Comparison of ENCODE assay signal across 9 mouse cellular contexts in genomic region chr5:110786081-110786835, GRCm38 (mm10). TPM values are rescaled to one million over a fixed set of nuclear protein-coding genes. Genes with fewer than 3 reads are reported as not detected.
DNase-seq lines count a peak whose midpoint lies in the region; ATAC-seq and TF ChIP-seq lines count a peak whose summit lies in the region.
"Had no signal": no experiment of that assay in that cellular context is flagged by ENCODE, and none has a peak within 500 bp of the region (broad histone marks: within the 10 kb centered on the region; RNA-seq: fewer than 3 reads in every experiment).

No protein-coding gene starts in this region.

- no peak overlapping the region for H3K27ac ChIP-seq in left cerebral cortex, adult 2 months
- no peak overlapping the region for H3K27ac ChIP-seq in embryonic fibroblast, embryonic 13.5 days (ENCODE audit: insufficient read depth, low read length)
- H3K27ac ChIP-seq: macrophage had no signal

- peaks cover 73% of the 10 kb centered on the region for H3K36me3 ChIP-seq in G1E (replicated peaks)

- no peaks in the 10 kb centered on the region for H3K27me3 ChIP-seq in G1E (ENCODE audit: insufficient read depth, low read length)

- TF ChIP-seq POLR2A in embryonic fibroblast, embryonic 13.5 days (IDR thresholded peaks at IDR 0.05; ENCODE audit: low read depth, low read length) = no peak

- no peak for ATAC-seq in CD4-positive, CD25-positive, alpha-beta regulatory T cell, adult 4 months
- no peak for ATAC-seq in G1E (ENCODE audit: extremely low read depth, insufficient number of reproducible peaks, low FRiP score, poor library complexity, severe bottlenecking)

- peaks cover 74% of the 10 kb centered on the region for H3K4me1 ChIP-seq in G1E (ENCODE audit: insufficient read depth, low read depth, low read length)
- H3K4me1 ChIP-seq in embryonic fibroblast, embryonic 13.5 days (ENCODE audit: control insufficient read depth, insufficient read depth, low read length) = no peaks in the 10 kb centered on the region

- H3K4me3 ChIP-seq in left cerebral cortex, adult 2 months = no peak overlapping the region
- H3K4me3 ChIP-seq in G1E (ENCODE audit: low read depth, low read length) = no peak overlapping the region
- H3K4me3 ChIP-seq in embryonic fibroblast, embryonic 13.5 days (ENCODE audit: insufficient read depth, low read length) = no peak overlapping the region

- no peaks in the 10 kb centered on the region for H3K9me3 ChIP-seq in G1E (replicated peaks)

- intact Hi-C loops in left cerebral cortex, adult 2 months (cut with DNase I) = loop anchor here (5.0 kb wide), 1 partner anchor 481 kb away; no protein-coding TSS in a partner anchor
- intact Hi-C loops in left cerebral cortex, postnatal 10 days (cut with DNase I) = no loop called here

- peak; percentile 45 for TF ChIP-seq CTCF in left cerebral cortex, adult 2 months (IDR thresholded peaks at IDR 0.05)
- TF ChIP-seq CTCF in G1E (IDR thresholded peaks at IDR 0.05; ENCODE audit: low read depth, low read length) = peak; percentile 43; the same call in 1 of the 2 replicates
- peak; percentile 28; the same call in 1 of the 2 replicates for TF ChIP-seq CTCF in embryonic fibroblast, embryonic 13.5 days (IDR thresholded peaks at IDR 0.05; ENCODE audit: borderline replicate concordance, insufficient read depth, low read length)

- peak; percentile 29 for DNase-seq in CD4-positive, CD25-positive, alpha-beta regulatory T cell, adult 2 months (ENCODE audit: low read depth, low spot score)
- peak in 1 of 2 experiments; percentile 28 for DNase-seq in left cerebral cortex, adult 2 months (ENCODE audit: extremely low spot score in 1 of 2, low spot score in 2 of 2)
- no peak for DNase-seq in left cerebral cortex, postnatal 10 days (ENCODE audit: extremely low spot score in 1 of 2, low spot score in 2 of 2)
- DNase-seq in G1E (ENCODE audit: low spot score) = no peak
- no peak for DNase-seq in urinary bladder, postnatal 10 days (ENCODE audit: low spot score)
- no peak for DNase-seq in adrenal gland, postnatal 4 days (ENCODE audit: low spot score in 2 of 2)

RNA-seq across cellular contexts. Expression of gene Pus1, which starts 5.8 kb away (rescaled TPM):
- polyA plus RNA-seq in CD4-positive, CD25-positive, alpha-beta regulatory T cell, adult 4 months (2017; shearing (Covaris generic)) = 10 to 100 TPM; 20.6 to 24.6 TPM
- total RNA-seq in left cerebral cortex, adult 2 months (2021) = 10 to 100 TPM; 21.9 to 24.0 TPM
- 10 to 100 TPM; 19.4 TPM for total RNA-seq in left cerebral cortex, postnatal 10 days (2021)
- total RNA-seq in G1E (2014; fragmentation: Nextera tagmentation) = 17.8 and 19.5 TPM in 2 replicates
- 72.6 and 72.9 TPM in 2 replicates for total RNA-seq in G1E (2017)
- 143 and 177 TPM in 2 replicates for polyA plus RNA-seq in G1E (2012)
- 20.4 and 21.7 TPM in 2 replicates for polyA plus RNA-seq in embryonic fibroblast, embryonic 13.5 days (2011; ENCODE audit: insufficient read length, low read depth, missing spikeins)
- 10 to 100 TPM; 40.2 to 47.2 TPM for total RNA-seq in adrenal gland, postnatal 4 days (2021)

RNA-seq across cellular contexts. Expression of gene Ep400, which starts 15.7 kb away (rescaled TPM):
- polyA plus RNA-seq in CD4-positive, CD25-positive, alpha-beta regulatory T cell, adult 4 months (2017; shearing (Covaris generic)) = 10 to 100 TPM; 64.5 to 99.0 TPM
- 100 to 1,000 TPM; 106 to 114 TPM for total RNA-seq in left cerebral cortex, adult 2 months (2021)
- 10 to 100 TPM; 84.9 to 86.1 TPM for total RNA-seq in left cerebral cortex, postnatal 10 days (2021)
- total RNA-seq in G1E (2014; fragmentation: Nextera tagmentation) (162 and 172 TPM in 2 replicates), G1E (2017) (35.4 and 42.0 TPM in 2 replicates)
- polyA plus RNA-seq in G1E (2012) = 90.5 and 129 TPM in 2 replicates
- polyA plus RNA-seq in embryonic fibroblast, embryonic 13.5 days (2011; ENCODE audit: insufficient read length, low read depth, missing spikeins) = 47.4 and 53.1 TPM in 2 replicates
- total RNA-seq in adrenal gland, postnatal 4 days (2021) = 100 to 1,000 TPM in 1 of 2 experiments, 10 to 100 TPM in 1; 93.2 to 114 TPM

RNA-seq across cellular contexts. Expression of gene Ulk1, which starts 23.6 kb away (rescaled TPM):
- 10 to 100 TPM; 10.4 to 15.7 TPM for polyA plus RNA-seq in CD4-positive, CD25-positive, alpha-beta regulatory T cell, adult 4 months (2017; shearing (Covaris generic))
- 10 to 100 TPM; 75.4 to 80.4 TPM for total RNA-seq in left cerebral cortex, adult 2 months (2021)
- total RNA-seq in left cerebral cortex, postnatal 10 days (2021) = 10 to 100 TPM; 68.3 to 73.5 TPM
- total RNA-seq in G1E (2014; fragmentation: Nextera tagmentation) (70.7 and 75.9 TPM in 2 replicates), G1E (2017) (12.9 and 19.0 TPM in 2 replicates)
- 233 and 256 TPM in 2 replicates for polyA plus RNA-seq in G1E (2012)
- 22.3 and 23.1 TPM in 2 replicates for polyA plus RNA-seq in embryonic fibroblast, embryonic 13.5 days (2011; ENCODE audit: insufficient read length, low read depth, missing spikeins)
- 10 to 100 TPM; 59.5 to 64.8 TPM for total RNA-seq in adrenal gland, postnatal 4 days (2021)

RNA-seq across cellular contexts. Expression of gene Hscb, which starts 53.3 kb away (rescaled TPM):
- 10 to 100 TPM; 42.4 to 43.5 TPM for polyA plus RNA-seq in CD4-positive, CD25-positive, alpha-beta regulatory T cell, adult 4 months (2017; shearing (Covaris generic))
- total RNA-seq in left cerebral cortex, adult 2 months (2021) = 10 to 100 TPM in 1 of 2 experiments, 1 to 10 TPM in 1; 7.9 to 10.4 TPM
- 10 to 100 TPM in 1 of 2 experiments, 1 to 10 TPM in 1; 9.3 to 10.3 TPM for total RNA-seq in left cerebral cortex, postnatal 10 days (2021)
- total RNA-seq in G1E (2014; fragmentation: Nextera tagmentation) = 62.1 and 65.3 TPM in 2 replicates
- total RNA-seq in G1E (2017) = 86.8 and 94.2 TPM in 2 replicates
- 51.5 and 56.7 TPM in 2 replicates for polyA plus RNA-seq in G1E (2012)
- 29.3 and 36.1 TPM in 2 replicates for polyA plus RNA-seq in embryonic fibroblast, embryonic 13.5 days (2011; ENCODE audit: insufficient read length, low read depth, missing spikeins)
- total RNA-seq in adrenal gland, postnatal 4 days (2021) = 10 to 100 TPM; 24.3 to 25.3 TPM

RNA-seq across cellular contexts. Expression of gene Chek2, which starts 53.5 kb away (rescaled TPM):
- 1 to 10 TPM; 4.1 to 4.4 TPM for polyA plus RNA-seq in CD4-positive, CD25-positive, alpha-beta regulatory T cell, adult 4 months (2017; shearing (Covaris generic))
- total RNA-seq in left cerebral cortex, adult 2 months (2021) = under 1 TPM; 0.59 to 0.91 TPM
- 1 to 10 TPM; 1.2 to 2.0 TPM for total RNA-seq in left cerebral cortex, postnatal 10 days (2021)
- total RNA-seq in G1E (2014; fragmentation: Nextera tagmentation) (53.4 and 70.4 TPM in 2 replicates), G1E (2017) (100 and 102 TPM in 2 replicates)
- 1.9 and 2.5 TPM in 2 replicates for polyA plus RNA-seq in G1E (2012)
- polyA plus RNA-seq in embryonic fibroblast, embryonic 13.5 days (2011; ENCODE audit: insufficient read length, low read depth, missing spikeins) = 16.3 and 23.9 TPM in 2 replicates
- 10 to 100 TPM in 1 of 2 experiments, 1 to 10 TPM in 1; 8.2 to 13.3 TPM for total RNA-seq in adrenal gland, postnatal 4 days (2021)
